Mouse (Mus musculus): ENCODE results near the gene Dkkl1. TPM values are rescaled to one million over a fixed set of nuclear protein-coding genes. Genes with fewer than 3 reads are reported as not detected.
A peak's percentile ranks its signal among the peaks of the same experiment; 100 is the strongest.

Dkkl1 gene
- total RNA-seq, 2 experiments from 2014 or later = not detected

DNA sequence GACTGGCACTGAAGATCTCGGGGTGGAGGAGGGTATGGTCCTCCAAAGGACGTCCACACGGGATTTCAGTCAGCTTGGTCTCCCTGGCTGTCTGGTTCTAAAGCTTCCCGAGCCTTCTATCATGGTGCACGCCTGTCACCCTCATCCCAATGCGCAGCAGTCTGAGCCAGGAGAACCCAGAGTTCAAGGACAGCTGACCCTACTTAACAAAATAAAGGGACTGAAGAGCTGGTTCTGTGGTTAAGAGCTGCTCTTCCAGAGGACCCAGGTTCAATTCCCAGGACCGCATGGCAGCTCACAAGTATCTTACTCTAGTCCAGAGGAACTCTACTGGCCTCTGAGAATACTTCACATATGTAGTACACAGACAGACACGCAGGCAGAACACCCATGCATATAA lies 17.1 kb upstream of the Dkkl1 start:
- DNase-seq = no peak

DNA sequence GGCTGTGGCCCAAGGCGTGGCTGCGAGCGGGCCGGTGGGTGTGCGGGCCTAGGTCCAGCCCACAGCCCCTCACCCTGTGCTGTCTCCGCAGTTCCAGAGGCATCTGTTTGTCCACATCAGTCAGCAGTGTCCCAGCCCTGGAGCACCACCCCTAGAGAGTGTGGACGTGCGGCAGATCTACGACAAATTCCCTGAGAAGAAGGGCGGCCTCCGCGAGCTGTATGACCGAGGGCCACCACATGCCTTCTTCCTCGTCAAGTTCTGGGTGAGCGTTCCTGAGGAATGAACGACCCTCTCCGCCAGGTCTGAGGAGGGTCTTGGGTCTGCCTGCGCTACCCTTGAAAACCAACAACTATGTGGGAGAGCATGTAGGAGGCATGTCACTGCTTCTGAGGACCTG lies 16.6 kb upstream of the Dkkl1 start:
- no peak for DNase-seq

DNA sequence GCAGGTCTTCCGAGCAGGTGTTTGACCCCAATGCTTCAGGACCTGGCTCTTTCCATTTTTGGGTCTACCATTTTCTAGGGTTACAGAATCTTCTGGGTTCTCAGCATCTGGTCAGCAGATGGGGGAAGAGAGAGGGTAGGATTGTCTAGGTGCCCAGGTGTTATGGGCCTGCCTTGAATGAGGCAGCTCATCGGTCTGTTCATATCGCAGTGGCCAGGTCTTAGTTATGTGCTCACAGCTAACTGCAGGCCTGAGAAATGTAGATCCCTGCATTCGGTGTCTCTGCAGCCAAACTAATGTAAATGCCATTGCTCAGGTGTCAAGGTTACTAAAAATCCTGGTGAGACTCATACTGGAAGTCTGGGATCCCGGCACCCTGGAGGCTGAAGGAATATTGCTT lies 14.5 kb upstream of the Dkkl1 start:
- no peak for DNase-seq

DNA sequence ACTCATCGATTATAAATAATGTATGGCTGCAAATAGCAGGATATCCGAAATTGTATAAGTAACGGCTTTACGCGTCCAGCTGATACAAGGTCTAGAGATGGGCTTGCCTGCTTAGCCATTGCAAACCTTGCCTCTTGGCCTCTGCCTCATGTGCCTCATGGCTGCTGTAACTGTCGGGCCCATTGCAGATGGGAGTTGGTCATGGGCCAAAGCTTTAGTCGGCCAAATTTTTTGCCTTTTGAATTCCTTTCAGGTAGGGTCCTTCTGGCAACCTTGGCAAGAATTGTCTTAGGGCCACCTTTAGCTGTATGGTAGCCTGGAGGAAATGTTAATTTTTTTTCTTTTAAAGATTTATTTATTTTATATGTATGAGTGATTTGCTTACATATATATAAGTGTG lies 12.9 kb upstream of the Dkkl1 start:
- DNase-seq = no peak

DNA sequence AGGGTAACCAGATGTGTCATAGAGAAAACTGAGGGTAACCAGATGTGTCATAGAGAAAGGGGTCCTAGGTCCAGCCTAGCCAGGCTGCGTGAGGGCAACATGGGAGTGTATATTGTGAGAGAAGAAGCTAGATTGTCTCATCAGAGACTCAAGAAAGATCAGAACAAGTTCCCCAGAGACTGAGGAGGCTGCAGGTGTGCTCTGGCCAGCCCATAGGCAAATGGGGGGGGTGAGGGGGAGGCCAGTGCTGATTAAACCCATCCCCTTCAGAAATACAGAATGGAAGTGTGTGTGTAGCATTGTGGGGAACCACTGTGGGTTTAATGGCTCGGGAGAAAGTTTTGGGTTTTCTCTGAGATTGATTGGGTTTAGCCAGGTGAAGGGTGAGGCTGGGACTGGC lies 9.7 kb upstream of the Dkkl1 start:
- DNase-seq = no peak

DNA sequence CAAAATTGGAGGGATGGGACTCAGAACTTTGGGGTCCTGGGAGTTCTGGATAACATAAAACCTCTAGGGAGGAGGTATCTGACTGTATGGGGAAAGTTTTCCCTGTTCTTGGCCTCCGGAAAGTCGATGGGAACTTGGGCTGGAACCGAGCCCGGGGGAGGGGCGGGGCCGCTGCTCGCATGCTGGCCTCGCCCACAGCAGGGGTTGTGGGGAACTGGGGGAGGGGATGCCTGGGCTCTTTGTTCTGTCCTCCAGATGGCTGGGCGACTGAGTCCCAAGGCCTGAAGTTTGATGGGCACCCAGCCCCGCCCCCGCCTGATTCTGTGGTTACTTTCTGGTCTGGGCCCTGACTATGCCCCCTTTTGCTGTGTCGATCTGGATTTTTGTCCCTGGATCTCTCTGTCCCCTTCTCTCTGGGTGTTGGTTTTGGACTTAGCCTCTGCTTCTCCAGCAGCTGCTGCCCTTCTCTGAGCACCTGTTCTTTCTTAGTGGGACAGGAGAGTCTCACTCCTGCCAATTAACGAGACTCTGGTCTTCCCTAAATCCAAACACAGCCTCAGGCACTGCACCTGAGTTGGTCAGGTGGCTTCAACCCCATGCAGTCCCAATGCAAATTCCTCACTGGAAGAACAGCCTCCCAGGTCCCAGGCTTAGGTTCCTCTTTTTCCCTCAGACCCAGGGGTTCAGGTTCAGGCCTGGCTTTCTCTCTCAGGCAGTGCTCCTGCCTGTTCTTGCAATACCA lies 4.7 kb upstream of the Dkkl1 start:
- DNase-seq = peak; percentile 88

DNA sequence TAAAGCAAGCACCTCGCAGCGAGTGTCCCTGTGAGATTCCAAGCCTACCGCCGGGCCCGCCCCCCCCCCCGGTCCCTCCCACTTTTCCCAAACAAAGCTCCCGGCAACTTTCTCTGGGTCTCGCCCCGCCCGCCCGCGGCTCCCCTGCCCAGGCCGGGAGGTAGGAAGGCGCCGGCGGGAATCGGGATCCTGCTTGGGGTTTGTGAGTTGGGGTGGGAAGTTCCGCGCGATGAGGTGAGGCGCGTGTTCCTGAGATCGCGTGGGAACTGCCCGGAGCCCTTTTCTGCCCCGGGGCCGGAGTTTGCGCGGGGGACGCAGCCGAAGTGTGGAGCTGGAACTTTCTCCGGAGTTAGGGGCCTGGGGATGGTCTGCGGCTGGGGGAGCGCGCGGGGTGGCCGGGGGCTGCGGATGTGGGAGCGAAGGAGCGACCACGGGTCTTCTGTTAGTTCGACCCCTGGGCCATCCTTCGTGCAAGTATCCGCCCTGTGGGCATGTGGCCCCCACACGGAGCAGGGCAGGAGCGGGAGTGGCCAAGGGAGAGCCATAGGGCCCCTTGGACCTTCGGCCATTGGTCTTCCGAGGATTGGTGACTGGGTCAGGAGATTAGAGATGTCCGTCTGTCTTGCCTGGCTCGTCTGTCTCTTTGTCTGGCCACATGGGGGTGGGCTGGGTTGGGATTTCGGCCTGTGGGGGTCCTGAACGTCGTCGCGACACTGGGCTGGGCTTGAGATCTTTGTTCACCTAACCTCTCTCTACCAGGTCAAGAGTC lies 3.9 kb upstream of the Dkkl1 start, which contains the start of gene Tead2:
Tead2 (plus strand) TSS at position 81 of the 769 bp plus-strand sequence.
- DNase-seq = peak; percentile 76

DNA sequence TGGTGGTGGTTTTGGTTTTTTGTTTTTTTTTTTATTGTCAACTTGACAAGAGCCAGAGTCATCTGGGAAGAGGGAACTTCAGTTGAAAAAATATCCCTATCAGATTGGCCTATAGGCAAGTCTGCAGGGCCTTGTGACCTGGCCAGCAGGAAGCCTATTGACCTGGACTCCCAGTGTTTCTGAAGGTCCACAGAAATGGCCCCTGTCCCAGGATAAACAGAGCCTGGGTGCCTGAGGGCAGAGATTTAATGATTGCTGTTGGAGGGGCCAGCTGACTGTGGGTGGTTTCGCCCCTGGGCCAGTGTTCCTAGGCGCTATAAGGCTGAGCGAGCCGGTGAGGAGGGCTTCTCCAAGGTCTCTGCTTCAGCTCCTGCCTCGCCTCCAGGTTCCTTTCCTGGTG lies 1.8 kb upstream of the Dkkl1 start:
- no peak for DNase-seq

DNA sequence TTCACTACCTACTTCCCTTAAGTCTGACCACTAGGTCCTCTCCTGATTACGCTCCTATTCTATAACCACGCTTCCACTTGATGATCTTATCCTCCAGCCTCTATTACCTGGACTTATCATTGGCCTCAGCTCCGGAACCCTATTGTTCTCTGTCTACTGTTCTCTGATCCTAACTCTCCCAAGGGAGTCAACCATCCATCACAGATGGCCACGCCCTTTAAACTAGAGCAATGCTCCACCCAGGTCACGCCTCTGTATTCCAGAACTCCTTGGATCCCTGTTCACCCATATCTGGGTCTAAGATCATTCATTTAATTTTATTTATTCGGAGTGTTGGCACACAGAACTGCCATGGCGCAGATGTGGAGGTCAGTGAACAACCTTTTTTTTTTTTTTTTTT lies 409 bp upstream of the Dkkl1 start:
- DNase-seq = no peak

DNA sequence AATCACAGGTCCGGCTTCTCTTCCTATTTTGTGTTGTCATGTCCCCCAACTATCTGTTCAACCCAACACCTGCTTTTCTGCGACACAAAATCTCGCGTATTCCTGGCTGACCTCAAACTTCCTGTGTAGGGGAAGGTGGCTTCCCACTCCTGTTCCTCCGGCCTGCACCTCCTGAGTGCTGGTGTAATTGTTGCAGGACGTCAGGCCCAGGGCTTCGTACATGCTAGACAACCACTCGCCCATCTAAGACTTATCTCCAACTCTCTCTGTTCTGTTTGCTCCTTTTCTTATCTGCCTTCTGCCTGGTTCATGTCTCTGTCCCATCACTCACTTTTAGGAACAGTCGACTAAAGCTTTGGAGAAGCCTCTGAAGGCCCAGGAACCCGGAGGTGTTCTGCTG lies 877 bp downstream of the Dkkl1 start:
- no peak for DNase-seq

DNA sequence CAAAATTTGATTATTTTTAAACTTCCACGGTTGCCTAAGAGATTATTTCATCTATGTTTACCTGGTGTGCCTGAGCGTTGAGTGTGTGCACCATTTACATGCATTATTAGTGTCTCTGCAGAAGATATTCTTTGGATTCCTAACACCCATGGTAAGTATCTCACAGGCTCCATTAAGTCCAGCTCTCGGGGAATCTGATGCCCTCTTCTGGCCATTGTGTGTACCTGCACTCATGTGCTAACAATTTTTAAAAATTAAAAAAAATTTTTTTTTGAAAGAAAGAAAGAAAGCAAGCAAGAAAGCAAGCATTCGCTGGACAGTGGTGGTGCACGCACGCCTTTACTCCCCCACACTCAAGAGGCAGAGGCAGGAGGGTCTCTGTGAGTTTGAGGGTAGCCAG lies 3.7 kb downstream of the Dkkl1 start:
- DNase-seq = no peak

DNA sequence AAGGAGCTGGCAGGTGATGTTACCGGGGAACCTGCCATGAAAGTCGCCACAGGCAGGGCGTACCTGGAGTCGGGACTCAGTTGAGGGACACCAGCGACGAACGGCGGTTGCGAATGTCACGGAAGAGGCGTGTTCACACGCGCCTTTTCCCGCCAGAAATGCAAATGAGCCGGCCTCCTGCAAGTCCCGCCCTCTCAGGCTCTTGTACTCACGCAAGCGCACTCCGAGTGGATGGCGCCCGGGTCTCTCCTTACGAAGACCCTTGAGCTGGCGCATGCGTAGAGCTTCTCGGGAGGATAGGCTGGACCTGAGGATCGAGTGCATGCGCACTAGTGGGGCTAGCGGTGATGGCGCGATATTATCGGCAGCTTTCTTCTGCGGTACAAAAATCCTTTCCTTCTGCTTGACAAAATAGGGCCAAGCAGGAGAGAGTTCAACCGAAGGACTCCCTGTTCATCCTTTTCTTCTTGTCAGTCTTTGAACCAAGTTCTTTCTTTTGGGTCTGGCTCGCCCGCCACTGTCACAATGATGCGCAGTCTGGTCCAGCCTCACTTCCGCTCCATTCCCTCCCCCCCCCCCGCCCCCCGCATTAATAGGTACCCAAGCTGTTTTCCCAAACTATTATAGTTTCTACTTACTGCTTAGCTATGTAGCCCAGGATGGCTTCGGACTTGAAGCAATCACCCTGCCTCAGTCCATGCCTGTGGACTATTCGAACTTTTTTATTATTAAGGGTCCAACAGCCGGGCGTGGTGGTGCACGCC lies 7.4 kb downstream of the Dkkl1 start, which contains the start of gene Ccdc155:
Ccdc155 (minus strand) TSS at position 513 of the 764 bp plus-strand sequence.
- peak; percentile 91 for DNase-seq

DNA sequence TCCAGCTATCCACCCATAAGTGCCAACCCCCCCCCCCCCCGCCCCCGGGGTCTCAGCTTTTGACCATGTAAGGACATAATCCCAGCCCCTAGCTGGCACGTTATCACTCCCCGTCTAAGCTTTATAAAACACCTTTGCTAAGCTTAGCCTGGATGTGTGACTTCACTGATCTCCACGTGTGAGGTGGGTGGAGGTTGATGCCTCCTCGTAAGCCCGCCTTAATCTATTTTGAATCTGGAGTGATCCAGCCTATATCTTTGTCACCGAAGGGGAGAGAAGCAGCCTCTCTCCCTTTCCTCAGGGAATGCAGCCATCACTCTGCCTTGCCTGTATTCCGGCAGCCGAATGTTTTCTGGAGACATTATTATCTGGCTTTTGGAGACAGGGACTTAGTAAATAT lies 9.3 kb downstream of the Dkkl1 start:
- no peak for DNase-seq

DNA sequence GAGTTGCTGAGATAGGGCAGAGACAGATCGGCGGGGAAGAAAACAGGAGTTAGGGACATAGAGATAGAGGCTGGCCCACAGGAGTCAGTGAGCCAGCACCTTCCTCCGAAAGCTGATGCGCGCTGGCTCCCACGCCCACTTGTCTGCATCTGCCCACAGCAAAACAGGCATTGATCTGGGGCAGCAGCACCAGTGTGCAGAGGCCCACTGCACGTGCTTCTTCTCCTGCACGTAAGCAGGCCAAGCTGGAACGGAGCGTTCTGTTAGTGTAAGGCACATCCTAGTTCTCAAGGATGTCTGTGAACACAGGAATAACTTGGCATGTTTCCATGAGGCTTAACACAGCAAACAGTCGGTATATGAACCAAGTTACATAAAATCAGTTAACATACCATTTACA lies 13.0 kb downstream of the Dkkl1 start:
- DNase-seq = no peak

DNA sequence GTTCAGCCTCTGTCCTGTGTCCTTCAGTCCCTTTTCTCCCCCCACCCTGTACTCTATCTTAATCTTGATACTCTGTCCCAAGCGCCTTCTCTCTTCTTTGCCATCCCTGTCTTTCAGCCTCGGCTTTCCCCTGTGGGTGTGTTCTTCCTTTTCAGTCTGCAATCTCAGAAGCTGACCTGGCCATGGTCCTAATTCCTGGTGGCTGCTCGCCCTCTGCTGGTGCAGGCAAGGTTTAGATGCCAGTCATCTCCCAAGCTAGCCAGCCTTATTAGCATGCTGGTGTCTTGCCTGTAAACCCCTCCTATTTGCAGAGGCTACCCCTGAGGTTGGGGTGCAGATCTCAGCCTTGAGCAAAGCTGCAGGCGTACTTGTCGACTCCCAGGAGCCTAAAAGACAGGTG lies 13.5 kb downstream of the Dkkl1 start:
- peak; percentile 85 for DNase-seq

DNA sequence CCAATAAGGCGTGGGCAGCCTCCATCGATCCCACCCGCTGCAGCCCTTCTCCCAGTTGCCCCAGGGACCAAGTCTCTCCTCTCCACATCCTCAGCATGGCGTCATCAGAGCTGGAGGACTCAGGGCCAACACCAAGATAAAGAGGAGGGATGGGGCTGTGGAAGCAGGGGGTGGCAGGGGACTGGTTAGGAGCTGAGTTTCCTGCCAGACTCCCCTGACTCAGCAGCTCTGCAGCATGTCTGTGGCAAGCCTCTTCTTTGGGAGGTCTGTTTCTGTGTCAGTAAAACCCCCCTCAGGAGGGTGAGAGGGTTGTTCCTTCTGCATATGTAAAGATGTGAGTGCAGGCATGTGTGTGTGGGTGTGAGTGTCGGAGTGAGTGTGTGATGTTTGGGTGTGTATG lies 15.0 kb downstream of the Dkkl1 start:
- no peak for DNase-seq

DNA sequence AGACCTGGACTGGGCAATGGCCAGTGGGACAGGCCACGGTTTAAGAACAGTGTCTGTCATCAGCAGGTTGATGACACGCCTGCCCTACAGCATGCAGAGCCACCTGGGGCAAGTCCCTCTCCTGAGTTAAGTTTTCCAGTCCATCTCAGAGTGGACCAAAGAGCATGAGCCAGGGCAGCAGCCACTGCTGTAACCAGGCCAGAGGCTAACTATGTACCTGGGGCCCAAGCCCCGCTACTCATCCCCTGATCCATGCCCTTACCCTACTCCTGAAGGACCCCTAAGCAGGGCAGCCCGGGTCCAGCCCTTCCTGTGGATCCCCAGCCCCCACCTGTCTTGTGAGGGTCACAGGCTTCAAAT lies 15.8 kb downstream of the Dkkl1 start:
- DNase-seq = no peak

DNA sequence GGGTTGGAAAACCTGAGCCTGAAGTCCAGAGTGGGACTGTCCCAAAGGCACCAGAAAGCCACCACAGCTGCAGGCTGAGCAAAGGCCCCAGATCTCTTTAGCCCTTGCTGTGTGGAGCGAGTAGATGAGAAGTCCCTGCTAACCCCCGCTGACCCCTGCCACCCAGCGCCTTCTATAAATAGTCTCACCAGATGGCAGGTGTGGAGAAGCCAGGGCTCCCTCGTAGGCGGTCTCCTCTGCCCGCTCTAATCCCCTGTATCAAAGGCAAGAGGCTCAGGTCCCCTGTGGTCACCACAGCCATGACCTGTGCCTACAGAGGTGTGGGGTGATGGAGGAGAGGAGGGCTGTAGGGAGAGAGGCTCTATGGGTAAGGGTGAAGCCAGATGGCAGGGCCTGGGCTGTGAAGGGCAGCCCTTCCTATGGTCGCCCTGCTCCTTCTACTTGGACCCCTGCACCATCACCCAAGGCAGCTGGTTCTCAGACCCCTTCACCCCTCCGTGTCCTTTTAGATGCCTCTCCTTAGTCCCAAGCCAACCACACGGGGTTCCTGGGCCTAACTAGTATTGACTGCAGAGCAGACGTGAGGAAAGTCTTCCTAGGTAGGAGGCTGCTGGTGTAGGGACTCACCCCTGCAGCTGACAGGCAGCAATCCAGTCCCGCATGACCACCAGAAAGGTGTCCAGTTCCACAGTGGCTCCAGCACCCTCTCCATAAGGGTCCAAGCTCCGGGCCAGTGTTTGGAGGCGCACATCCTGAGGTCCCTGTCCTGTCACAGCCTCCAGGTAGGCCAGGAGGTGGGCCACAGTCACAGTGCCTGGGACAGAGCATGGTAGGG lies 16.4 kb downstream of the Dkkl1 start:
- DNase-seq = no peak

DNA sequence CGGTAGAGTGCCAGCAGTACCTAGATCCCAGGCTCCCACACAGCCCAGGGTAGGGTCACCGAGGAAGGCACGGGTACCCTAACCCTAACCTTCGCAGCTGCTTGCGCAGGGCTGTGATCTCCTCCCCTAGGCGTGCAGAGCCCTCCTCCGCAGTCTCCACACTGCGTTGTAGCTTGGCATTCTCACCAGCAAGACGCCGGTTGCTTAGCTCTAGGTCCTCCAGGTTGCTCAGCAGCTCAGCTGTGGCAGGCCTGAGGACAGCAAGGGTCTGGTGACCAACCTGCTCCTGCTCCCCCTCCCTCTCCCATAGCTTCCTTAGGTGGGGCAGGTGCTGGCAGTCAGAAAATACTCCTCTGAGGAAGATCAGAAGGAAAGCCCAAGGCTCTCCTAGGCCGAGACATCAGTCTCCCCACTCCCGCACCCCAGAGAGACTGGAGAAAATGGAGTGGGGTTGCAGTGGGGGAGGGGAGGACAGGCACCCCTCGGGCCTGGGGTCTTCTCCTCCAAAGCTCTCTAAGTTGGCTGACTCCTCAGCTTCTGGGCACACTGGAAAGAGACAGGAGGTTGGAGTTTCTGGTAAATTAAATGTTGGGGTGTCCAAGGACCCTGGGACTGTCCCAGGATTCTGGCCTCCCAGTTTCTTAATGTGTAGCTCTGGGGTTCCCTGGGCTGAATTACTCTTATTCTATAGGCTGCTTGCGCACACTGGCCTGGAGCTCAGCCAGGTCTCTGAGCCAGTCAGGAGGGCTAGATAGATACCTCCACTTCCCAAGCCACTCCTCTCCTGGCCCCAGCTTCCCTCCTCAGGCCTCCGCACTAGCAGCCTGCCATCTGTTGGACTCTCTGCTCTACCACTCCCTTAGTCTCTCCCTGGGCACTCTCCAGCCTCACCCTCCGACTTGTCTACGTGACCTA lies 17.8 kb downstream of the Dkkl1 start:
- DNase-seq = no peak

DNA sequence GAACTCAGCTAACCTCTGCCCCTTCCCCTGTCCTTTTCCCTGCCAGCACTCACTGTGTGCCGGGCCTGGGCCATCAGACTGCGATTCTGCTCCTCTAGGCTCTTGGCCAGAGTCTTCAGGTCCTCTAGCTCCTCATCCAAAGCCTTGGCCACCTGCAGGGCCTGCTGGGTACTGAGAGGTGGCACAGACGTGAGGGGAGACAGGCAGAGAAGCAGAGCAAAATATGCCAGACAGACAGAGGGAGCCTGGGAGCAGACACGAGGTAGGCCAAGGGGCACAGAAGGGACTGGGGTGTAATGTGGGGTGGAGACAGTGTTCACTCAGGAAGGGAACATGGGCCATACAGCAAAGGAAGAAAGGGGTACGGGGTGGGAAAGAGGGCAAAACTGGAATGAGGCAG lies 18.5 kb downstream of the Dkkl1 start:
- no peak for DNase-seq

DNA sequence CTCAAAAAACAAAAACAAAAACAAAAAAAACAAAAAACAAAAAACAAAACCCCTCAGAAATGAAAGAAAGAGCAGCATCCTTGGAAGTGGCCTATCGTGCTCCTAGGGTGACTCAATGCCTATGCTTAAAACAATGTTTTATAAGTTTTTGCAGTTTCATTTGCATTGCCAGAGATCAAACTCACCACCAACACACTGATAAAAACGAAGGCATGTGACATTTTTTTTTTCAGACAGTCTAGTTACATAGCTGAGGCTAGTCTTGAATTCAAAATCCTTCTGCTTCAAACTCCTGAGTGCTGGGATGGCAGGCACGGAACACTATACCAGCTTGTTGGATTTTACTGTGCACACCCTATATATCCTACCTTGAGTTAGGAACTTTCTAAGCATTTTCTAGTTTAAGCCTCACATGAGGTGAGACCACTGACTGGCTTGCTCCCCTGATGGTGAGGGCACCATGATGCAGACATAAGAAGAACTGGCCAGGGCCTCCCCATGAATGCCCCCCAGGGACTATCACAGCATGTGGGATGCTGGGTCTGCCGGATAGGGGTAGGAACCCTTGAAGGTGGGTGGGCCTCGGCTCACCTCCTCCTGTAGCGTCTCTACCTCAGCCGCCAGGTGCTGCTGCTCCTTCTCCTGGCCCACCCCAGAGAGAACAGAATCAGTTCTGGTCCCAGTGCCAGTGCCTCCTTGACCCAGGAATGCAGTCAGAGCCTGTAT lies 19.2 kb downstream of the Dkkl1 start:
- no peak for DNase-seq
